Mouse (Mus musculus): ENCODE data around the gene Prkcz. TPM values are rescaled to one million over a fixed set of nuclear protein-coding genes. Genes with fewer than 3 reads are reported as not detected.
A peak's percentile ranks its signal among the peaks of the same experiment; 100 is the strongest.

Gene Prkcz
- total RNA-seq, 2 experiments from 2014 or later, result 1.5 to 3.8 TPM

DNA sequence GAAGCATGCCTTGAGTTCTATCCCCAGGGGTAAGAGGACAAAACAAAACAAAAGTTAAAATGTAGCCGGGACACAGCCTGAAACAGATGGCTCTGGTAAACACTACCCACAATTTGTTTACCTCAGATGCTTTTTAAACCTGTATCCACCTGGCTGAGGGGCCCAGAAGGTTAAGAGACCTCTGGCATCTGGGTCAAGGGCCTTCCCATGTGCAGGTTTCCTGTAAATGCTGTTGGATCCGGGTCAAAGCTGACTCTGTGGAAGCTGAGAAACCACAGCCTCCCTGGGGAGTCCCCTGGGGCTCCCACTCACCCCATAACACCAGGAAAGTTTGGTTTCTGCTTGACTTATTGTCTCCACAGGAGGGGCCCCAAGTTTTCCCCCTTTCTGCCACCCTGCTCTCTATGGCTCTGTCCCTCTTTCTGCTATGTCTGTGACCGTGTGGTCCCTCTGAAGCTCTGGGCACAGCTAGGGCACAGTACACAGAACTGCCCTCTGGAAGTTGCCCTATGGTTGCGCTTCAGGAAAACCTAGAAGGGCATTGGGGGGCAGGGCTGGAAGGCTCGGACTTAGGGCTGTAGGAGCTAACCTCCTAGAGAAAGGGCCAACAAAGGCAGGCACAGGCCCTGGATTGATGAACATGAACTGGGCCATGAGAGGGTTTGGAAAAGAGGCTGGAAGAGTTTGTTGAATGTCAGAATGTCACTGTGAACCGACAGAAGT, 115.2 kb downstream of the Prkcz start:
- DNase-seq, result no peak

DNA sequence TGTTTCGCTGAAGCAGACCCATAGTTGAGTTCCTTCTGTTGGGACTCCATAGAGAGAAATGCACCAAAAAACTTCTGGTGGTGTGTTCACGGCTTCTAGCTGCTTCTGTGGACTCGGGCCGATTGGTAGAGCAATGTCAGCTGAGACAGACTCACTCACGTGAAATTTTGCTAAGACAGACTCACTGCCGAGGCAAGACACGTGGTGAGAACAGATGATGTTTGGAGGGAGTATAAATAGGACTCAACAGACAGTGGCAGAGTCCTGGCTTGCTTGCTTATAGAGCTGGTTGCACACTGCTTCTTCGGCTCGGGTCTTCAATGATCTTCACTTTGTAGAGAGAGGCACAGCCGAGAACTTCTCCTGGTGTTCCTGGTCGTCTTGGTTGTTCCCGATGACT, 117.9 kb downstream of the Prkcz start:
- no peak for DNase-seq

DNA sequence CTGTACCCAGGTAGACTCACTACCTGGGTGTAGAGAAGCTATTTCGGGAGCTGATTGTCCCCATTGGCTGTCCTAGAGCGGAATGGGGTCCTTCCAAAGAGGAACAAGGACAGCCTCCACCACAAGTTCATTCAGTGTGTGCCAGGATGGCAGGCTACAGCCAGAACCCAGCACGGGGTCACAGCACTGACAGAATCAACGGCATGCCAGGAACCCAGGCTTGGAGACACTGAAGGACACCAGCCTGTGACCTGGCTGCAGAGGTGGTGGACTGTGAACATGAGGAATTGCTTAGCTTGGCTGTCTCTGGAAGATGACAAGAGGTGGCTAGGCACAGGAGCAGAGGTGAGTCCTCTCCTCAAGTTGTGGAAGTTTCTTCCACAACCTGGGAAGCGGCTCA, 118.9 kb downstream of the Prkcz start:
- no peak for DNase-seq

DNA sequence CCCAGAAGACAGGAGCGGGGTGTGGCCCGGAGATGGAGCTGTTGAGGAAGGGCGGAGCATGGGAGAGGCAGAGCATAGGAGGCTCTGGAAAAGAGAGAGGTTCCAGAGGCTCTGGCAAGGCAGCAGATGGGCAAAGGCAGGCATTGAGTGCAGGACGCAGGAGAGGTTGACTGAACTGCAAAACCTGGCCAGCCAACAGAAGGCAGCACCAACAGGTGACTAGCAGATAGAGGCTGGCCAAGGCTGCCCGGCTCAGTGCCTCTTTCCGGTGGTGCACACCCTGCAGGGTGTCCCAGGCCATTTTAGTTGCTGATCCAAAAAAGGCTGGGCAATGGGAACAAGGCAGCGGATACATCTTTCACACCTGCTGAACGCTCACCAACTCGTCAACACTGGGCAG, 119.4 kb downstream of the Prkcz start:
- DNase-seq, result no peak

DNA sequence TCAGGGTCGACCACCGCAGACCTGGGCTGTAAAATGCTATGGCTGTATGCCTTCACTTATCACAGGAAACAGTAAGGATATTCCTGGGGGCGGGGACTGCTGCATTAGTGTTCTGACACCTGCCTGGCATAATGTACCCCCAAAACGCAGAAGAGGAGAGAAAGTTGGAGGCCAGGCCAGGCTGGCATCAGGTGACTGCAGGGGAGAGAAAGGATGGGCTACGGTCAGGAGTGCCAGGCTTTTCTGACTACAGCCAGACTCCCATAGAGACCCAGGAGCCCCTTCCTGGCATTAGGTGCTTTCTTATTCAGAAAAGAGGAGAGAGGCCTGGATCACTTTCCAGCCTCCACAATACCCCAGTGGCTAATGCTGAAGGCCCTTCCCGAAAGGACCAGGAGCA, 121.7 kb downstream of the Prkcz start:
- no peak for DNase-seq

DNA sequence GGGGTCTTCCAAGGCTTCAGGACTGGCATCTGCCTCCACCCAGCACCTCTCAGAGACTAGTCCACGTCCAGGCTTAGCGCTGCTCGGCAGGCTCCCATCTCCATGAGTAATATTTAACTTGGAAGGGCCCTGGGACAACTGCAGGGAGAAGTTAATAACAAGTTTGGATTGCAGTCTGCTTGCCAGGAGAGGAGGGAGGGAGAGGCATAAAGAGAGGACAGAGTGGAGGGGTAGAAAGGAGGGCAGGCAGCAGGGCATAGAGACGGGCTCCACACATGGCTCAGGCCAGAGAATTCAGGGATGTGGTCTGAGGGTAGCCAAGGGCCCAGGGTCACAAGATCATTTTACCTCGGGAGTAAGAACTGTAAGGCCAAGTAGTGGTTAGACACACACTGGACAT, 122.9 kb downstream of the Prkcz start:
- peak; percentile 71 for DNase-seq

DNA sequence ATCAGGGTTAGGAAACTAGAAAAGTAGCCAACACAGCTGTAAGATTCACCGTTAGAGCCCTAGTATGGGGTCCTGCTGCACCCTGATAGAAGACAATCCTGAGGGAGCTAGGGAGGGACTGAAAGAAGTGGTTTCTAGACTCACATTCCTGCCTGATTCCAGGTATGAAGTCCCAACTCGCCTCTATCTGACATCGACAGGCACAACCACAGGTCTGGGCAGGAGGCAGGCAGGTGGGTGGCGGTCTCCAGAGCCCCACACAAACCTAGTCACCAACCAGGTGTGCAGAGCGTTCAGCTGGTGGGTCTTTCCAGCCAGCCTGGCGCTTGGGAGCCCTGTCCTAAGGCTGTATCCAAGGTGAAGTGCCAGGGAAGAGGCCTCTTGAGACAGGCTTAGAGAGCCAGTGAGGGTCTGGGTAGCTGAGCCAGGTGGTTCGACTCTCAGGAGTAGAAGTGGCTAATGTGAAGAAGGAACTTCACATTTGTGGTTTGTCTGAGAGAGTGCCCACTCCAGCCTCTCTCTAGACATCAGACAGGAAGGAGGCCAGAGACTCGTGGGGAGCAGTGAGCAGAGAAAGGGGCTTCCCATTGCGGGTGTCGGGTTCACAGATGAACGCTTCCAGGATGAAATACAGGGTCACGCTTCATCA, 124.3 kb downstream of the Prkcz start:
- no peak for DNase-seq

DNA sequence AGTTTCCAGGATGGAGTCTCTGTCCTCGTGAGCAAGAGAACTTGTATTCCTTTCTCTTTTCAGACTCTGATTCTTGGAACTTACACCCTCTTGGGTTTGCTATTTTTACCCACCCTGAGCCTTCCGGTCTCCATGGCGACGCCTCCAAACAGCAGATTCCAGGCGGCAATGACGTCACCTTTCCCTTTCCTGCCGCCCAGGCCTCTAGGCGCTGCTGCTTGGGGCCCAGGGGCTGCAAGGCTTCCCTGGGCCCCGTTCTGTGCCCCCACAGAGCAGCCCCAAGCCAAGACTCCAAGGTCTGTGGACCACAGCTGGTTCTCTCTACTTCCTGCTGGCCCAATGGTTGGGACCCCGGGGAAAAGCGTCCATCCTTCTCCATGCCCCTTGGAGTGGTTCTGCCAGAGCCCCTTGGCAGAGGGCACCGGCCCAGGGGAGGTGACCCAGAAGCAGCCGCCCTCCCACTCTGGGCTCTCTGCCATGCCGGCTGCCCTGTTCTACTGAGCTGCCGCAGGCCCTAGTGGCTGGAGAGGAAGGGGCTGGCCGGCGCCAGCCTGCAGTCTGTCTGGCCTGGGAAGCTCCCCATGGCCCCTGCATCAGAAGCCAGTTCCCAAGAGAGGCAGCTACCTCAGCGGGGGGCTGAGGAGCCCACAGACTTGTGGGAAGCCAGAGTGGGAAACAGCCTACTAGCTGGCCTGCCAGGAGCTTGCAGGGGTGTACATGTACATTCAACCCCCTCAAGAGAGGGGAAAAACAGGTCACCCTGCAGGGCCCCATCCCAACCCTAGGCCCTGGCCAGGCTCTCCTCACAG, 125.6 kb downstream of the Prkcz start:
- peak; percentile 87 for DNase-seq

DNA sequence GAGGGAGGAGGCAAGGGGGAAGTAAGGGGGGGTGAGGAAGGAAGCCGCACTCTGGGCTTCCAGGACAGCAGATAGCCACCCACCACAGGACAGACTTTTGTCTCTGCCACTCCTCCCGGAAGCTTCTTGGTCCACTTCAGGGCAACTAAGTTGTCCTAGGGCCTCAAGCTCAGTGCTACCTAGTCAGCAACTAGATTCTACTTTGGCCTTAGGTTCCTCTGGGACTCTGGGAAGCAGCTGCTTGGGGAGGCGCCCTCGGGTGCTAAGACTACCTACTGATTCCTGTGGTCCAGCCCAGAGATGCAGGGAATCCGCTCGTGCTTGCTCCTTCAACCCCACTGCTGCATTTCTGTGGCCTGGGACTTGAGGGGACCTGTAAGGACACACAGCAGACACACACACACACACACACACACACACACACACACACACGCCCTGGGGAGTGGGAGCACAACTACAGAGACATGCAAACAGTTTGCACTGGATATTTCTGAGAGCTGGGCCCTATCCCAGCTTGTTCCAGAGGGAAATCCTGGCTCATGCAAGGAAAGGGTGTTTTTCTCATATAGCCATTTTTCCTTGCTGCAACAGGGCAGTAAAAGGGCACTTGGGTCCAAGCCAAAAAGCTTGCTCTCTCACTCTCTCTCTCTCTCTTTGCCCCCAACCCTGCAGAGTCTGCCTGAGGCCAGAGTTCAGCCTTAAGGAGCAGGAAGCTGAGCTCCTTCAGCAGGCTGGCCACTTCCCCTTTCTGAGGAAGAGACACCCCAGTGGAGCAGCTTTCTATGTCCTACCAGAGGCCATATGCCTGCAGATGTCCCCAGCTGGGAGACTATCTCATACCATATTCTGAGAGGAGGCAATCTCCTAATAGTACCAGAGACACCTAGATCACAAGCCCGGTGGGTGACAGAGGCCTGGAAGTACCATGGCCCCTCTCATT, 126.5 kb downstream of the Prkcz start:
- DNase-seq, result no peak

DNA sequence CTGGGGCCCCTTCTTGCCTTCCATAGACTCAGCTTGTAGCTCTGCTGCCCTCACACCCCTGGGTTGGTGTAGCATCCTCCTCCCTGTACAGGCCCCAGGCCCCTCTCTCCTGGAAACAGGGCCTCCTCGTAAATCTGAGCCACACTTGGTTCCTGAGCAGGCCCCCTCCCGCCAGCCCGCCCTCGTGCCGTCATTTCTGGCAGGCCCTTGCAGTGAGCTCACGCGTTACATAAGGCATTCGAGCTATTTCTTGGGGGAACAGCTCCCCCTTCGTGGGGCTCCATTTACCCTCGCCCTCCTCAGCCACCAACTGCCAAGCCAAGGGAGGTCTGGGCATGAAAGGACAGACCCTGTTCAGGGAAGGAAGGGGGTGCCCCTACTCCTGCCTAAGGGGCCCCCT, 127.3 kb downstream of the Prkcz start:
- peak; percentile 87 for DNase-seq

DNA sequence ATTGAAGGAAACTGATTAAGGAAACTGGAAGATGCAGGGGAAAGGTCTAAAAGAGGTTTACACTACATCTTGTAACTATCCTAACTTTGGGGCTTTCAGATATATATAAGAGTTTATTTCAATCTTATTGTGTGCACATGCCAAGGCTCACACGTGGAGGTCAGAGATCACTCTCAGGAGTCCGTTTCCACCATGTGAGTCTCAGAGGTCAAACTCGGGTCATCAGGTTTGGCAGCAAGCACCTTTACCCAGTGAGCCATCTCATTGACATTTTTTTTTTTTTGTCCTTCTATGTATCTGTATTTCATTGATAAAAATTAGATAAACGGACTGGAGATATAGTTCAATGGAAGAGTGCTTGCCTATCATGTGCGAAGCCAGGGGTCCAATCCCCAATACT, 132.7 kb downstream of the Prkcz start:
- DNase-seq, result no peak

DNA sequence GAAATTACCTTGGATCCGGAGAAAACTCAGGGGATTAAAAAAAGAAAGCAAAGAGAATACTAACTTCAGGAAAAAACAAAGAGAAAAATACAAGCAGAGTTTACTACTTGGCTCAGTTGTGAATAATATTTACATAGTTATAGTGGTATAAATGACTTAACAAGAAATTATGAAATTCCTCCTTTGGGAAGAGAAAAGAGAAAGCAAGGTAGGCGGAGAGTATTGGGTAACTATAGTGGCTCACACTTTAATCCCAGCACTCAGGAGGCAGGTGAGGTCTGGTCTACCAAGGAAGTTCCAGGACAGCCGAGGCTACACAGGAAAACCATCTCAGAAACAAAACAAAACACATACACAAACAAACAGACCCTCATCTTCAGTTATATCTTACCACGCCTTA, 133.2 kb downstream of the Prkcz start:
- DNase-seq, result no peak

DNA sequence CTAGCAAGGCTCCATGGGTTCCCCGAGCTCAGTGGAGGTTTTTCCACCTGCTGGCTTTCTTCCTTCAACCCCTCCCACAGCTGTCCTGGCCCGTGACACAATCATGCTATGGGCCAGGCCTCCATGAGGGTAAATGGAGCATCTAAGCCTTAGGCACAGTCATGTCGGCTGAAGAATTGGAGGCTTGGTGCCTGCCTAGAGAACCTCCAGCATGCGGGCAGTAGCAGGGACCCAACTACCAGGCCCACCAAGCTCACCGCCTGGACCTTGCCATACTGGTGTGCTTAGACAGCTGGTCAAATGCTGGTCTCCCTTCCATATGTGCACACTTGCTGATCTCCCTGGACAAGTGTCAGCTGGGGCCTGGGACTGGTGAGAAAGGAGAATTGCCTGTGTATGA, 135.2 kb downstream of the Prkcz start:
- no peak for DNase-seq

DNA sequence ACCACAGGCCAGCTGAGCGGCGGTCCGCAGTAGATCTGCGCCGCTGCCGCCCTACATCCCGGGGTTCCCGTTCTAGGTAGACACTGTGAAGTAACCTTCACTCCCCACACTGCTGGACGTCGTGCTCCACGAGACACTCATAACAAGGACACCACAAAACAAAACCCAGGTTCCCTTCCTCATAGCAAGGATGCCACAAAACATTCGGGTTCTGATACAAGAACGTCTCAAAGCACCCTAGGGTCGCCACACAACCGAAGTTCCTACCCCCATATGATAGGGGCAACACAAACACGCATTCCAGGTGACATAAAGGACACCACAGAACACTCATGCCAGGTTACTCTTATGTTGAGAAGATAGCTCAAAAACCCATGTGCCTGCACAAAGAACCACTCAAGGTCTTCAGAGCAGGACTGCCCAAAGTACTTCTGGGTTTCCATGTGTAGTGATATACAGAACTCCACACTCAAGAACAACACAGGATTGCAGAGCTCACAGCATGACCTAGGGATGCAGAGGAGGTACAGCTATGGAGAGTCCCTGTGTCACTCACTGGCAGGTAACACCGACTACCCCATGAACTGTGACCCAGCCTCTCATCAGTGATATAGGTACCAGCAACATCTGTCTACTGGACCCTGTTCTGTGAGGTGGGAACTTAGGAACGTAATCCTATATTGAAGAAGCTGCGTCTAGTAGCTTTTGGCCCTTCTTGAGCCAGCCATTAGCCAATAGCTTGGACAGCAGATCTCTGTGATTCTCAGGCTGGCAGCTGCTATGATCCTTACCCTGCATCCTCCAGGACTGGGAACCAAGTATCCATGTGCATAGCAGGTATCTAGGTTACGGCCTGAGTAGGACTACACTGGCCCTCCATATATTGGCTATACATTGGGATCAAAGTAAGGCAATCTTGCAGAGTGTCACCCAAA, 137.3 kb downstream of the Prkcz start:
- DNase-seq, result no peak

DNA sequence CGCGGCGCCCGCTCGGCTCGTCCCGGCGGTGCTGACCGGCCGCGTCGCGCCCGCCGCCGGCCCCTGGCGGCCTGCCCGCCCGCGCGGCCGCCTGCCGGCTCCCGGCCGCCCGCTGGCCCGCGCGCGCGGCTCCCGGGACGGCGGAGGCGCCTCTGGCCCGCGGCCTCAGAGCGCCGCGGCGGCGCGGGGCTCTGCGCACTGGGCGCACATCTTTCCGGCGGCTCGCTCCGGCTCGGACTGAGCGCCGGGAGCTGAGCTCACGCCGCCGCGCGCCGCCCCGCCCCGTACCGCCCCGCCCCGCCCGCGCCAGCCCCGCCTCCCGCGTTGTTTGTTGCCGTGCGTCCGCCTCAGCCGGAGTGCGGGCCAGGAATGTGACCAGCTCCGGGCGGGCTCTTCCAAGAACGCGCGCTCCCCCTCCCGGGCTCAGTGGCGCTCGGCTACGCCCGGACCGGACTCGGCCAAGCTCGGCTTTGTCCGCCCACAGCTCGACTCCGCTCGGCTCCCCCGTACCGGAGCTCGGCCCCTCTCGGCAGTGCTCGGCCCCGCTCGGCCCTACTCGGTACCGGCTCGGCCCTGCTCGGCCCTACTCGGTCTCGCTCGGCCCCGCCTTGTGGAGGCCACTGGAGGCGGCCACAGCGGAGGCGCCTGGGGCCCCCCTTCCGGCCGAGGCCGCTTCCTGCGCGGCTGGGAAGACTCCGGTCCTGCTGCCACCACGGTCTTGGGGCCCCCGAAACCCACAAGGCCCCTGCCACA, 138.1 kb downstream of the Prkcz start:
- DNase-seq, result peak; percentile 98

DNA sequence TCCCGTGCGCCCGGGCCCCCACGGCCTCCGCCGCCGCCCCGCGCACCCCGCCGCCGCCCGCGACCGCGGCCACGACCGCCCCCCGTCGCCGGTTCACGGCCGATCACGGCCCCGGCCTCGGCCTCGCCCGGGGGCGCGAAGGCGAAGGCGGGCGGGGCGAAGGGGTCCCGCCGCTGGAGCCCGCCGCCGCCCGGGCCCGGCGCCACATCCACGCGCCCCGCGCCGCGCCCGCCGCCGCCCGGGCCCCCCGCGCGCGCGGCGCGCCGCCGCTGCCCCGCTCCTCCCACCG, 138.7 kb downstream of the Prkcz start, which contains the start of gene Ski:
TSS of gene Ski (minus strand) at position 41 of the 289 bp plus-strand sequence.
- no peak for DNase-seq

DNA sequence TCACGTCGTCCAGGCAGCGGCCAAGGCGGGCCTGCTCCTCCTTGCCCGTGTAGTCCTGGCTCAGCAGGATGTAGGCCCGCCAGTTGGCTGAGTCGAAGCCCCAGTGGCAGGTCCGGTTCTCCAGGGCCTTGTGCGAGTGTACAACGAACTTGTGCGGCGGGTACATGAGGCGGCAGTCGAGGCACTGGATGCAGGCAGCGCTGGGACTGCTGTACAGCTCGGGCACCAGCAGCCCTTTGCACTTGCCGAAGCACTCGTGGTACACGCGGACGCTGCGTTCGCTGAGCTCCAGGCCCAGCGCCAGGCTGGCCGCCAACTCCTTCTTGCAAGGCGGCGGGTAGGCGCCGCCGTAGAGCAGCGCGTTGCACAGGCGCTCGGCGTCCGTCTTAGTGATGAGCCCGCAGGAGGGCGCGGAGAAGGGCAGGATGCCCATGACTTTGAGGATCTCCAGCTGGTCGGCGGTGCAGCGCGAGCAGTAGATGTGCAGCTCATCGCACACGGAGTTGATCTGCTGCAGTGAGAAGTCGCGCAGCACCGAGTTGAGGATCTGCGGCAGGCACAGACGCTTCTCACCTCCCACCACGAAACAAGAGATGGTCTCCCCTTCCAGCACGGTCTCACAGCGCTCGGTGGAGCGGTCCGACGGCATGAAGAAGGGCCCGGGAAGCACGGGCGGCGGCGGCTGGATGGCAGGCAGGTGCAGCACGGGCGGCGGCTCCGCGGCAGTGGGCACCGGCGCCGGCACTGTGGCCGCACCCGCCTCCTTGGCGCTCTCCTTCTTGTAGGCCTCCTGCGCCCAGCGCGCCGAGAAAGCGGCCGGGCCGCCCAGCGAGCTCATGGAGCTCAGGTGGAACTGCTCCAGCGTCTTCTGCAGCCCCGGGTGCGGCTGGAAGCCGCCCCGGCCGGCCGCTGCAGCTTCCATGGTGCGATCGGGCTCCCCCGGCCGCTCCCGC, 139.3 kb downstream of the Prkcz start:
- peak; percentile 79 for DNase-seq

DNA sequence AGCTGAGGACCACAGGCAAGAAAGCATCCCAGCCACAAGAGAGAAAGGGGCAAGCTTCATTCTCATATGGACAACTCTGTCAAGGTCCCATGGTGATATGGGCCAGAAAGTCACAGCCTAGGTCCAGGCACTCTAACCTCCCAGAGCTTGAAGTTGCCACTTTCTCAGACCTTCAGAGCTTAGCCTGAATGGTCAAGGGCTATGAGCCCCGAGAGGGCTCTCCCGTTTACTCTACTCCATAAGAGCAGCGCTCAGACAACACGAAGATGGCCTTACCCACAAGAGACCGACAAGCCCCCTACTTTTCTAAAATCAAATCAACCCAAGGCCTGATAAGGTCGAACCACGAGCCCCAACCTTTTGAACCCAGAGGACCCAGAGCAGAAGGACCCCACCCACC, 140.1 kb downstream of the Prkcz start:
- no peak for DNase-seq
